Comparison of ENCODE assay signal across 8 mouse cellular contexts in genomic region chr11:79992035-79992591, GRCm38 (mm10). TPM values are rescaled to one million over a fixed set of nuclear protein-coding genes. Genes with fewer than 3 reads are reported as not detected.
DNase-seq lines count a peak whose midpoint lies in the region; ATAC-seq and TF ChIP-seq lines count a peak whose summit lies in the region.

No protein-coding gene starts in this region.

- TF ChIP-seq EP300 in CH12.LX (IDR thresholded peaks at IDR 0.05; ENCODE audit: low read length): no peak

- no peak for DNase-seq in frontal cortex, adult 2 months (ENCODE audit: extremely low spot score in 1 of 2, low spot score in 1 of 2)
- no peak for DNase-seq in CH12.LX (ENCODE audit: extremely low read depth)
- DNase-seq in adrenal gland, postnatal 14 days: no peak
- no peak for DNase-seq in left cerebral cortex, adult 18-20 months (ENCODE audit: low spot score in 2 of 2)
- DNase-seq in right cerebral cortex, postnatal 14 days: no peak

- dilution Hi-C loops in CH12.LX (cut with MboI; ENCODE audit: extremely low pct_ligation_motif_present, extremely low pct_unique_long_range_greater_than_20kb, low sequenced_read_pairs): no loop called here

- peak overlapping the region; percentile 76 for H3K27ac ChIP-seq in CH12.LX (ENCODE audit: insufficient read depth, low read depth)
- H3K27ac ChIP-seq in forebrain, embryonic 13.5 days: peak overlapping the region; percentile 99
- H3K27ac ChIP-seq in liver, embryonic 12.5 days: peak overlapping the region; percentile 99

- no peak for TF ChIP-seq POLR2A in CH12.LX (IDR thresholded peaks at IDR 0.05; ENCODE audit: low read depth, low read length)

- H3K9ac ChIP-seq in CH12.LX (ENCODE audit: insufficient read depth, low read depth): peak overlapping the region; percentile 76
- H3K9ac ChIP-seq in forebrain, embryonic 13.5 days: peak overlapping the region; percentile 98
- H3K9ac ChIP-seq in liver, embryonic 12.5 days: peak overlapping the region; percentile 98

- WGBS in forebrain, embryonic 13.5 days: 31% methylated on average over 21 of the region's 21 CpGs
- WGBS in liver, embryonic 12.5 days (ENCODE audit: insufficient replicate concordance): 16% methylated on average over 20 of the region's 21 CpGs

- peaks cover 3 to 11% of the 10 kb centered on the region in 2 experiments for H3K36me3 ChIP-seq in CH12.LX (replicated peaks in 1 of 2; ENCODE audit: control insufficient read depth in 1 of 2, insufficient read depth in 1 of 2, low read length in 1 of 2)
- H3K36me3 ChIP-seq in forebrain, embryonic 13.5 days (ENCODE audit: poor library complexity, severe bottlenecking): peaks cover 12% of the 10 kb centered on the region
- H3K36me3 ChIP-seq in liver, embryonic 12.5 days: peaks cover 13% of the 10 kb centered on the region

- peak; percentile 49 for ATAC-seq in frontal cortex, adult (ENCODE audit: low TSS enrichment)
- ATAC-seq in forebrain, embryonic 13.5 days: no peak
- ATAC-seq in liver, embryonic 12.5 days: no peak

- no peak for TF ChIP-seq CTCF in CH12.LX (conservative IDR thresholded peaks at IDR 0.05 in 1 of 2, IDR thresholded peaks at IDR 0.05 in 1 of 2; ENCODE audit: low read depth in 2 of 2, low read length in 2 of 2)

- H3K27me3 ChIP-seq in CH12.LX (replicated peaks): no peaks in the 10 kb centered on the region
- H3K27me3 ChIP-seq in forebrain, embryonic 13.5 days: no peaks in the 10 kb centered on the region
- H3K27me3 ChIP-seq in liver, embryonic 12.5 days (replicated peaks): no peaks in the 10 kb centered on the region

- peak overlapping the region; percentile 19 for H3K4me2 ChIP-seq in CH12.LX (ENCODE audit: insufficient read depth, low read depth, poor library complexity, severe bottlenecking)
- H3K4me2 ChIP-seq in forebrain, embryonic 13.5 days: peak overlapping the region; percentile 74
- peak overlapping the region; percentile 86 for H3K4me2 ChIP-seq in liver, embryonic 12.5 days

- no peak for TF ChIP-seq RAD21 in CH12.LX (IDR thresholded peaks at IDR 0.05; ENCODE audit: low read depth, low read length)

- H3K79me2 ChIP-seq in CH12.LX (replicated peaks; ENCODE audit: control insufficient read depth, extremely low read depth, insufficient read depth, poor library complexity, severe bottlenecking): peaks cover 27% of the 10 kb centered on the region

- H3K4me3 ChIP-seq in CH12.LX (replicated peaks in 1 of 3; ENCODE audit: low read depth in 2 of 3, low read length in 2 of 3, poor library complexity in 1 of 3): peak overlapping the region; percentile 53 to 99 (median 60)
- peak overlapping the region; percentile 99 for H3K4me3 ChIP-seq in forebrain, embryonic 13.5 days
- H3K4me3 ChIP-seq in liver, embryonic 12.5 days: peak overlapping the region; percentile 90

- no peaks in the 10 kb centered on the region for H3K9me3 ChIP-seq in CH12.LX (replicated peaks; ENCODE audit: low read length)
- H3K9me3 ChIP-seq in forebrain, embryonic 13.5 days (replicated peaks): no peaks in the 10 kb centered on the region
- H3K9me3 ChIP-seq in liver, embryonic 12.5 days (replicated peaks): no peaks in the 10 kb centered on the region

- in situ Hi-C loops in CH12.LX (cut with MboI; ENCODE audit: low pct_ligation_motif_present, low pct_unique_long_range_greater_than_20kb, low sequenced_read_pairs): no loop called here

- peaks cover 0 to 17% of the 10 kb centered on the region in 2 experiments; a peak in 2 of 4 replicates for H3K4me1 ChIP-seq in CH12.LX (ENCODE audit: control insufficient read depth in 1 of 2, insufficient read depth in 2 of 2)
- peaks cover 4% of the 10 kb centered on the region for H3K4me1 ChIP-seq in forebrain, embryonic 13.5 days
- H3K4me1 ChIP-seq in liver, embryonic 12.5 days: peaks cover 21% of the 10 kb centered on the region

TF ChIP-seq in CH12.LX, 34 proteins besides CTCF, POLR2A, EP300 and RAD21:
- TF ChIP-seq BHLHE40 (IDR thresholded peaks at IDR 0.05; ENCODE audit: low read depth, low read length) (no peak), CHD1 (IDR thresholded peaks at IDR 0.05; ENCODE audit: low read depth, low read length) (0 out of 2 replicates have a peak, but pooled peaks have one; percentile 38), USF2 (conservative IDR thresholded peaks at IDR 0.05; ENCODE audit: low read depth, low read length) (peak; percentile 47), TCF12 (IDR thresholded peaks at IDR 0.05; ENCODE audit: low read depth, low read length) (no peak), ZC3H11A (IDR thresholded peaks at IDR 0.05; ENCODE audit: low read depth, low read length) (no peak), UBTF (IDR thresholded peaks at IDR 0.05; ENCODE audit: low read depth, low read length) (no peak), ZNF384 (IDR thresholded peaks at IDR 0.05; ENCODE audit: low read depth, low read length) (no peak), MYC (IDR thresholded peaks at IDR 0.05; ENCODE audit: low read depth, low read length) (no peak; the same call in 1 of the 2 replicates), TBP (conservative IDR thresholded peaks at IDR 0.05; ENCODE audit: low read depth, low read length) (no peak), SIN3A (IDR thresholded peaks at IDR 0.05; ENCODE audit: low read length) (no peak)

RNA-seq across cellular contexts. Expression of gene Suz12, which starts 0.8 kb away (rescaled TPM):
- 20.9 and 23.2 TPM in 2 replicates for polyA plus RNA-seq in frontal cortex, adult 2 months (2012; rRNA removed)
- total RNA-seq in CH12.LX (2012; rRNA removed): 56.7 and 61.9 TPM in 2 replicates
- total RNA-seq in CH12.LX (2014; rRNA removed): 160 and 171 TPM in 2 replicates
- 106 and 124 TPM in 2 replicates for polyA plus RNA-seq in CH12.LX (2012; ENCODE audit: insufficient read length, low read depth)
- 31.9 and 33.3 TPM in 2 replicates for polyA plus RNA-seq in forebrain, embryonic 13.5 days (2015; fragmentation: Nextera tagmentation; extraction: Ambion mirVana)
- polyA plus RNA-seq in liver, embryonic 12.5 days (2016; fragmentation: Nextera tagmentation; extraction: Ambion mirVana): 25.1 and 28.0 TPM in 2 replicates
- total RNA-seq in adrenal gland, postnatal 14 days (2021): 53.4 and 61.1 TPM in 2 replicates
- 10 to 100 TPM; 34.3 to 37.7 TPM for total RNA-seq in left cerebral cortex, adult 18-20 months (2021)

RNA-seq across cellular contexts. Expression of gene Utp6, which starts 29.9 kb away (rescaled TPM):
- polyA plus RNA-seq in frontal cortex, adult 2 months (2012; rRNA removed): 24.7 and 27.8 TPM in 2 replicates
- 78.8 and 103 TPM in 2 replicates for total RNA-seq in CH12.LX (2012; rRNA removed)
- total RNA-seq in CH12.LX (2014; rRNA removed): 117 and 122 TPM in 2 replicates
- polyA plus RNA-seq in CH12.LX (2012; ENCODE audit: insufficient read length, low read depth): 148 and 186 TPM in 2 replicates
- 58.1 and 62.3 TPM in 2 replicates for polyA plus RNA-seq in forebrain, embryonic 13.5 days (2015; fragmentation: Nextera tagmentation; extraction: Ambion mirVana)
- 45.4 and 45.5 TPM in 2 replicates for polyA plus RNA-seq in liver, embryonic 12.5 days (2016; fragmentation: Nextera tagmentation; extraction: Ambion mirVana)
- total RNA-seq in adrenal gland, postnatal 14 days (2021): 36.8 and 37.0 TPM in 2 replicates
- 10 to 100 TPM; 26.1 to 26.6 TPM for total RNA-seq in left cerebral cortex, adult 18-20 months (2021)

Comparison
In these comparisons a context has a peak if more than half of its experiments do, and no peak if none do; other contexts are left out.
1. H3K4me2 ChIP-seq: peak in every context shown above with its lines; median percentile 86 in liver, embryonic 12.5 days; 74 in forebrain, embryonic 13.5 days; 19 in CH12.LX.